Mouse (Mus musculus) MEL (cell line): Measurements from ENCODE around the gene Samd3.

ENCODE experiments used
- EP300 ChIP-seq, 2 experiments: IDR thresholded peaks; 2 replicates each; pipeline ENCODE4 v1.6.1; 2011; ENCODE audit warnings: improper control_type of control experiment in 2 of 2, low read length in 2 of 2, low read depth in 1 of 2, mild to moderate bottlenecking in 1 of 2
- MAZ ChIP-seq: IDR thresholded peaks from 2 replicates; pipeline ENCODE4 v1.6.1; 2012; ENCODE audit warnings: low read depth, mild to moderate bottlenecking, inconsistent platforms, low read length, improper control_type of control experiment
- NELFE ChIP-seq: IDR thresholded peaks from 2 replicates; pipeline ENCODE4 v1.6.1; 2011; ENCODE audit warnings: low read depth, low read length, improper control_type of control experiment
- POLR2AphosphoS2 ChIP-seq: IDR thresholded peaks from 2 replicates; pipeline ENCODE4 v1.6.1; 2011; ENCODE audit warnings: low read length, improper control_type of control experiment
- SIN3A ChIP-seq: IDR thresholded peaks from 2 replicates; pipeline ENCODE4 v1.6.1; 2012; ENCODE audit warnings: low read length, improper control_type of control experiment, inconsistent platforms

GRCm38 (mm10) chr10:26238559-26238958, 9.1 kb downstream of the Samd3 start:
- TF ChIP-seq SIN3A (no peak), POLR2AphosphoS2 (no peak), NELFE (no peak), MAZ (no peak), EP300 (IDR thresholded peaks at IDR 0.05; ENCODE audit: low read depth in 1 of 2, low read length in 2 of 2) (no peak)
